Mouse (Mus musculus) T-cell, adult 2 months (primary cell): ENCODE data around the gene Kcna2.
A peak's percentile ranks its signal among the peaks of the same experiment; 100 is the strongest.

Experiments used
- DNase-seq: peaks from one replicate; pipeline ENCODE4 v3.0.0; 2022; ENCODE audit warnings: low spot score

Kcna2 gene

DNA sequence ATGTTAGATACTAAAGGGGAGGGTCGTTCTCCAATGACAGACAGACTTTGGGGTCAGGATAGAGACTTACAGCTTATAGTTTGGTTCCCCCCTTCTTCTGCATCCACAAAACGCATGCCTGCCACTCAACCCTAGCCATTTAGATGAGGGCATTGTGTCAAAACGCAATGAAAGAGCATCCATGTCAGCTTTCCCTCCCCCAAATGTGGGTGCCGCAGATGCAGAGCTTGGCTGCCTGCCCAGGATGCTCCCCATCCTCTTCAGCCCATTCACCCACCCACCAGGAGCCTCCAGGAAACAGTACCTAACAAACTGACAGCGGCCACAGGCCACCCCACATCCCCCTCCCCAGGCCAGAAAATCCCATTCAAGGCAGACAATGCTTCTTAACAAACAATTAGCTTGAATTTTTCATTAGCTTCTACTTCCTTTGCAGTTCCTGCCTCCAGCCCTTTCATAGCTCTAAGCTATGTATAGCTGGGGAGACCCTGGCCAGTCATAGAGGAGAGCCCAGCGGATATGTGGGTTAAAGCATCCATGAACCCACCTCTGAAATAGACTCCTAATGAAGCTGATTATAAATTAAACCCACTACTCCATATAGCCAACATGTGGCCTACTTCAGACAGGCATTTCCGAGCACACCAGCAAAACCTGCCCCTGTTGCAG, 50.1 kb downstream of the Kcna2 start:
- no peak for DNase-seq

DNA sequence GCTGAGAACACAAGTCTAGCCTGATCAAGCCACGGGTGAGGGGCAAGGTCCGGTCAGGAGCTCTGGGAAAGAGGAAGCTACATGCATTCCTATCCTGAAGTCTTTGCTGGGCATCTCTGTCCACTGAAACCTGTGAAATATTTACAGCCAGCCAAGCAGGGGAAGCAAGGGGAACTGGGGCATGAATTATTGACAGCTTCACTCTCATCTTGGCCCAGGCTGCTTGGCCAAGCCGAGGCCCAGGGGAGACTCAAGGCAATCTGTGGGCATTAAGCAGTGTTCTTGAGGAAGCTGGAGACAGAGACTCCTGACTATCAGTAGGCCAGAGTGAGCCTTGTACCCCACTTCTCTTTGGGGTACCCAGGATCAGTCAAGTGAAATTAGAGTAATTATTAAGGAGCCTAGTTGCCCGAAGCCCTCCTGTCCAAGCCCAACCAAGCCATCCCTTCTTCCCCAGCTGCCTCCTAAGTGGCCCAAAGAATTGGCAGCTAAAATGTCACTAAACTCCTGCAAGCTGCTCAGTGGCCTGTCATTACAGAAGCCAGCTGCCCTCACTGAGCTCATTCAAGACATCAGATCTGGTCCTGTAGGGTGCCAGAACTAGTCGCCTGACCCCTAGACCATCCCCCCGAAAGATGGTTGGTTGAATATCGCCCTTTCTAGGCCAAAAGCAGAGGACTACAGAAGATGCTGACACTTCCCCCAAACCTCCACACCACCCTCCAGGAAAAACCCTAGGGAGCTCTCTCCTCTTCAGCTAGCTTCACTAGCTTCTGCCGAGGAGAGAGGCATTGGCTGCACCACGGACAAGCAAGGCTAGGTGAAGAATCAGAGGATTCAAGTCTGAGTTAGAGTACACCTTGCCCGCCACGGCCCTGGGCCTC, 53.1 kb downstream of the Kcna2 start:
- DNase-seq = no peak

DNA sequence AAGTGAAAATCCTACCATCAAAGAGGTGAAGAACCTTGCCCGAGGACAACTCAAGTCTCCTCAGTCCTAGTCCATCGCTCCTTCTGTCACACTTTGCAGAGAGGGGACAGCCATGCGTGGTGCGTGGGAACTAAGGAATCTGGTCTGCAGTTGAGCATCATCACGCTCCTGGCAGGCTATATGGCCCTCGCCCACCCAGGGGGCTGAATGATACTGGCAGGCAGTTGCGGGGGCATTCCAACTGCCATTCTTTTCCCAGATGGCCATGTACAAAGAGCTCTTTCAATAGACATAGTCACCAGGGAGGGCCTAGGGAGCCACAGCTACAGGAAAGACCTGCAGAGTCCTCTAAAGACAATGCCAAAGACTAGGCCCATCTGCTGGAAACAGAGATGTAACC, 57.9 kb downstream of the Kcna2 start:
- DNase-seq = no peak

DNA sequence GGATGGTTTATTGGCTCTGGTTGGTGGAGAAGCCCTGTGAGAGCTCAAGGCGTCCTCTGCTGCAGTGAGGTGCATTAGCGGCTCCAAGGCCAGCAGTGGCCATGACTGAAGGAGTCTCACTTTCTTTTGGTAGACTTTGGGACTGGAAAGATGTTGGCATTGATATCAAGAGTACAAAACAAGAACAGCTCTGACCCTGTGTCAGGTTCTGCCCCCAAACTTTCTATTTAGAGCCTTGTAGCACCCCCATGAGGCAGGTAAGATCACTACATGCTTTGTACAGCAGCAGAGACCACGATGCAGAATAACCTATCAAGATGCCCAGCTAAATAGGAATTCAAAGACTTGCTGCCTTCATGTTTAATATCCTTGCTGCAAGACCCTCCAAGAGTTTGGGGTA, 58.5 kb downstream of the Kcna2 start:
- DNase-seq = peak; percentile 36

DNA sequence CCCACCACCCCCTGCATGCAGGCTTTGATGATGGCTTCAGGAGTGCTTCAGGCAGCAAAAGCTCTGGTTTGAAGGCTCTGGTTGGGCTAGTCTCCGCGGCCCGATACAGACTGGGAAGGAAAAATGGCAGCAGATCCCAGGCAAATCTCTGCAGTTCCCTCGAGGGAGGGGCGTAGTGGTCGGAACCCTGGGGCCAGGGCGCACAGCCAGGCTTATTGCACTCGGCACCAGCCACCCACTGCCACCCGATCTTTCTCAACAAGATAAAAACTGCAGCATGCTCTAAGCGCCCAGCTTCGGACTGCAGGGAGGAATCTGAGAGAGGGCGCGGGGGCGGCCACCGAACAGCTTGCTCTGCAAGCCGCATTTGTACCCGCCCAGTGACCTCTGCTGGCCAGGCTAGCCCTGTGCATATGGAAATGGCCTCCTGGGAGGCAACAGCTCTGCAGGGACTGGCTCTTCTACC, 58.9 kb downstream of the Kcna2 start:
- DNase-seq = peak; percentile 13

DNA sequence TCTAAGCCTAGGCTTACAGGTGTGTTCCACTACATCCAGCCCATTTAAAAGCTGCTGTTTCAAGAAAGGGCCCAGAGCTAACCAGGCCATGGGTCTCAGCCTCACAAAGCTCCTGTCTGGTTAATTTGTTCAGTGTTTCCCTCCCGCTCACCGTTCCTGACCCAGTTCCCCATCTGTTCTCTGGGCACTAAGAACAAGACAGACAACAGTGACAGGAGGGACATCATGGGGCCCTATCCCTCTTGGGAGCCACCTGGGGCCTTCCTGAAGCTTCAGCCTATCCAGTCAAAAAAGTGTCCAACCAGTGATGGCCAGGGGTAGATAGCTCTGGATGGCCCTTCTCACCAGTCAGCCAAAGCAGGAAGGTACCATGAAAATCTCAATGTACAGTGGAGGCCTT, 61.8 kb downstream of the Kcna2 start:
- no peak for DNase-seq
